Mouse (Mus musculus): ENCODE data around the gene Arhgdig. TPM values are rescaled to one million over a fixed set of nuclear protein-coding genes. Genes with fewer than 3 reads are reported as not detected.
"Not testable (repeated sequence)": the region's sequence is repeated elsewhere in the genome, so short reads cannot be mapped to it uniquely, and the experiment has no call there.

The Arhgdig gene
- polyA plus RNA-seq, 1 experiment from 2014 or later = 6.3 TPM

DNA sequence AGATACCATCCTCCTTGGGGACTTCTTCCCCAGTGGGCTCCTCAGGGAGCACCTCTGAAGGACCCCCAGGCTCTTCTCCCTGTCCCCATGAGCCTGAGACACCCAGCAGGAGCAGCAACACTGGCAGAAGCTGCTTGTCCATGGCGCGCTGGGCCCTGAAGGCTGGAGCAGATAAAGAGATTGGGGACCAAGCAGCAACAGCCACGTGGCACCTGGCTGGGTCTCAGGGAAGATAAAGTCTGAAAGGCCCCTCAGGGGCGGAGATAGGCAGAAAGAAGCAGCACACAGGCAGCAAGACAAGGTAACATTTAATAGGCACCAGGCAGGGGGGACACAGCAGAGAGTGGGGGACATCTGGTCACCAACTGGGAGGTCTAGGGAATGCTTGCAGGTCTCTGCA lies 8.7 kb downstream of the Arhgdig start, which contains the start of gene Pdia2:
Gene Pdia2 (minus strand): TSS at position 196 of the 400 bp plus-strand sequence.
- Histone ChIP-seq H3K9ac (ENCODE audit: low read depth, low read length) (no peak within 1 kb of the TSS), H3K4me1 (ENCODE audit: control insufficient read depth, insufficient read depth, low read length) (peaks cover 8% of the 10 kb centered on the region), H3K9me3 (ENCODE audit: control insufficient read depth, low read length) (no peaks in the 10 kb centered on the region), H3K36me3 (ENCODE audit: control insufficient read depth, insufficient read depth, low read length) (peaks cover 31% of the 10 kb centered on the region), H3K4me2 (replicated peaks; ENCODE audit: low read depth, low read length) (no peak within 1 kb of the TSS), H3K27ac (ENCODE audit: low read depth, low read length) (no peak within 1 kb of the TSS), H3K27me3 (ENCODE audit: control insufficient read depth, insufficient read depth, low read length) (peaks cover 38% of the 10 kb centered on the region), H3K4me3 (ENCODE audit: low read length) (no peak within 1 kb of the TSS)
- ATAC-seq (ENCODE audit: low FRiP score, low TSS enrichment) = no peak
- WGBS = 80% methylated on average over 4 of the region's 4 CpGs

GRCm38 (mm10) chr17:26192481-26193190 lies 14.9 kb downstream of the Arhgdig start:
- Histone ChIP-seq H3K4me2 (replicated peaks; ENCODE audit: low read depth, low read length) (no peak overlapping the region), H3K27ac (ENCODE audit: low read depth, low read length) (no peak overlapping the region), H3K9ac (ENCODE audit: low read depth, low read length) (no peak overlapping the region), H3K4me1 (ENCODE audit: control insufficient read depth, insufficient read depth, low read length) (no peaks in the 10 kb centered on the region), H3K9me3 (ENCODE audit: control insufficient read depth, low read length) (no peaks in the 10 kb centered on the region), H3K36me3 (ENCODE audit: control insufficient read depth, insufficient read depth, low read length) (peaks cover 89% of the 10 kb centered on the region), H3K27me3 (ENCODE audit: control insufficient read depth, insufficient read depth, low read length) (no peaks in the 10 kb centered on the region), H3K4me3 (ENCODE audit: low read length) (no peak overlapping the region)
- ATAC-seq (ENCODE audit: low FRiP score, low TSS enrichment) = no peak
- 95% methylated on average over 15 of the region's 15 CpGs for WGBS

GRCm38 (mm10) chr17:26191486-26191885 lies 16.1 kb downstream of the Arhgdig start:
- ATAC-seq (ENCODE audit: low FRiP score, low TSS enrichment); H3K4me2 ChIP-seq (replicated peaks; ENCODE audit: low read depth, low read length); H3K4me3 ChIP-seq (ENCODE audit: low read length); H3K27me3 ChIP-seq (ENCODE audit: control insufficient read depth, insufficient read depth, low read length); H3K9me3 ChIP-seq (ENCODE audit: control insufficient read depth, low read length); H3K4me1 ChIP-seq (ENCODE audit: control insufficient read depth, insufficient read depth, low read length); H3K27ac ChIP-seq (ENCODE audit: low read depth, low read length); H3K9ac ChIP-seq (ENCODE audit: low read depth, low read length): not testable (repeated sequence)
- peaks cover 91% of the 10 kb centered on the region for H3K36me3 ChIP-seq (ENCODE audit: control insufficient read depth, insufficient read depth, low read length)
- 92% methylated on average over 7 of the region's 7 CpGs for WGBS

DNA sequence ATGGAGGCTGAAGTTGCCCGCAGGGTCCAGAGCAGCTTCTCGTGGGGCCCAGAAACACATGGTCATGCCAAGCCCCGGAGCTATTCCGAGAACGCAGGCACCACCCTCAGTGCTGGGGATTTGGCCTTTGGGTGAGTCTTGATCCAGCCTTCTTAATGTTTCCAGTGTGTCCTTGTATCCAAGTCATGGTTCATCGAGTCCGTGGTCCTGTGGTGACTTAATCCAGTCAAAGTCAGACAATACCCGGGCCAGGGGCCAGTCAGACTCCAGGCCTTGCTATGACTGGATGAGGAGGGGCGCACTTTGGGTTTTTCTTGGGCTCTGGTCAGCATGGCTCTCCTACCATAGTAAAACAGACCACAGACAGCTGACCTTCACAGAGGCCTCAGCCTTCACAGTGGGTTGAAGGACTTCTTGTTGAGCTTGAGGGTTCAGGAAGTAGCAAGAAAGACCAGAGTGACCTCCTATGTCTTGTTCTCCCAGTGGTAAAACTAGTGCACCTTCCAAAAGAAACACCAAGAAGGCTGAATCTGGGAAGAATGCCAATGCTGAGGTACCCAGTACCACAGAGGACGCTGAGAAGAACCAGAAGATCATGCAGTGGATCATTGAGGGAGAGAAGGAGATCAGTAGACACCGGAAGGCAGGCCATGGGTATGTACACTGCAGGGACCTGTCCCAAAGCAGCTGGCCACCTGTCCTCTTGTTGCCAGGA lies 19.3 kb downstream of the Arhgdig start:
- peaks cover 92% of the 10 kb centered on the region for H3K36me3 ChIP-seq (ENCODE audit: control insufficient read depth, insufficient read depth, low read length)
- H3K27ac ChIP-seq (ENCODE audit: low read depth, low read length) = no peak overlapping the region
- H3K4me1 ChIP-seq (ENCODE audit: control insufficient read depth, insufficient read depth, low read length) = no peaks in the 10 kb centered on the region
- H3K9me3 ChIP-seq (ENCODE audit: control insufficient read depth, low read length) = no peaks in the 10 kb centered on the region
- H3K4me2 ChIP-seq (replicated peaks; ENCODE audit: low read depth, low read length) = no peak overlapping the region
- no peak overlapping the region for H3K4me3 ChIP-seq (ENCODE audit: low read length)
- 97% methylated on average over 11 of the region's 11 CpGs for WGBS
- ATAC-seq (ENCODE audit: low FRiP score, low TSS enrichment) = no peak
- H3K27me3 ChIP-seq (ENCODE audit: control insufficient read depth, insufficient read depth, low read length) = no peaks in the 10 kb centered on the region
- H3K9ac ChIP-seq (ENCODE audit: low read depth, low read length) = no peak overlapping the region

GRCm38 (mm10) chr17:26187592-26187991 lies 20.0 kb downstream of the Arhgdig start:
- Histone ChIP-seq H3K9me3 (ENCODE audit: control insufficient read depth, low read length) (no peaks in the 10 kb centered on the region), H3K4me3 (ENCODE audit: low read length) (no peak overlapping the region), H3K27me3 (ENCODE audit: control insufficient read depth, insufficient read depth, low read length) (no peaks in the 10 kb centered on the region), H3K4me2 (replicated peaks; ENCODE audit: low read depth, low read length) (no peak overlapping the region), H3K9ac (ENCODE audit: low read depth, low read length) (no peak overlapping the region), H3K27ac (ENCODE audit: low read depth, low read length) (no peak overlapping the region), H3K4me1 (ENCODE audit: control insufficient read depth, insufficient read depth, low read length) (no peaks in the 10 kb centered on the region), H3K36me3 (ENCODE audit: control insufficient read depth, insufficient read depth, low read length) (peaks cover 91% of the 10 kb centered on the region)
- no peak for ATAC-seq (ENCODE audit: low FRiP score, low TSS enrichment)
- 95% methylated on average over 5 of the region's 5 CpGs for WGBS

- no peak for ATAC-seq (ENCODE audit: low FRiP score, low TSS enrichment)
- H3K27ac ChIP-seq (ENCODE audit: low read depth, low read length) = no peak overlapping the region
- WGBS = 93% methylated on average over 3 of the region's 3 CpGs
- H3K4me2 ChIP-seq (replicated peaks; ENCODE audit: low read depth, low read length) = no peak overlapping the region
- H3K4me1 ChIP-seq (ENCODE audit: control insufficient read depth, insufficient read depth, low read length) = no peaks in the 10 kb centered on the region
- no peaks in the 10 kb centered on the region for H3K27me3 ChIP-seq (ENCODE audit: control insufficient read depth, insufficient read depth, low read length)
- H3K36me3 ChIP-seq (ENCODE audit: control insufficient read depth, insufficient read depth, low read length) = peaks cover 40% of the 10 kb centered on the region
- H3K4me3 ChIP-seq (ENCODE audit: low read length) = no peak overlapping the region
- H3K9ac ChIP-seq (ENCODE audit: low read depth, low read length) = no peak overlapping the region
- H3K9me3 ChIP-seq (ENCODE audit: control insufficient read depth, low read length) = no peaks in the 10 kb centered on the region
These were observed 26.4 kb downstream of the Arhgdig start for GRCm38 (mm10) chr17:26181179-26181578.

DNA sequence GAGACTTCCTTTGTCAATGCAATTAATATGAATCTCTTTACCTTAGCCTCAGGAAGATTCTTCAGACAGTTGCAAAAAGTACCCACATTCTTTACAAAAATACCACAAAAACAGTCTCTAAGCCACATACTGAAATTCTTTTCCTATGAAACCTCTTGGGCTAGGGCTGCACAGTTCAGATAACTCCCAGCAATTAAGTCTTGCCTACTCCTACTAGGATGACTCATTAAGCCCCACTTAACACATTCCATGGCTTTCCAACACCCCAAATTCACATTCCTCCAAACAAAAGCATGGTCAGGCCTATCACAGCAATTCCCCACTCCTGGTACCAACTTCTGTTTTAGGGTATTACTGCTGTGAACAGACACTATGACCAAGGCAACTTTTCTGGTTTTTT lies 29.0 kb downstream of the Arhgdig start:
- Histone ChIP-seq H3K27me3 (ENCODE audit: control insufficient read depth, insufficient read depth, low read length) (no peaks in the 10 kb centered on the region), H3K4me3 (ENCODE audit: low read length) (no peak overlapping the region), H3K9ac (ENCODE audit: low read depth, low read length) (no peak overlapping the region), H3K4me2 (replicated peaks; ENCODE audit: low read depth, low read length) (no peak overlapping the region), H3K36me3 (ENCODE audit: control insufficient read depth, insufficient read depth, low read length) (peaks cover 33% of the 10 kb centered on the region), H3K27ac (ENCODE audit: low read depth, low read length) (no peak overlapping the region), H3K9me3 (ENCODE audit: control insufficient read depth, low read length) (no peaks in the 10 kb centered on the region), H3K4me1 (ENCODE audit: control insufficient read depth, insufficient read depth, low read length) (no peaks in the 10 kb centered on the region)
- no peak for ATAC-seq (ENCODE audit: low FRiP score, low TSS enrichment)

GRCm38 (mm10) chr17:26175248-26175647 lies 32.3 kb downstream of the Arhgdig start:
- H3K27me3 ChIP-seq (ENCODE audit: control insufficient read depth, insufficient read depth, low read length); H3K9ac ChIP-seq (ENCODE audit: low read depth, low read length); ATAC-seq (ENCODE audit: low FRiP score, low TSS enrichment); H3K27ac ChIP-seq (ENCODE audit: low read depth, low read length); H3K4me2 ChIP-seq (replicated peaks; ENCODE audit: low read depth, low read length); H3K4me3 ChIP-seq (ENCODE audit: low read length); H3K9me3 ChIP-seq (ENCODE audit: control insufficient read depth, low read length); H3K4me1 ChIP-seq (ENCODE audit: control insufficient read depth, insufficient read depth, low read length): not testable (repeated sequence)
- H3K36me3 ChIP-seq (ENCODE audit: control insufficient read depth, insufficient read depth, low read length) = peaks cover 23% of the 10 kb centered on the region; the same call in 1 of the 2 replicates
- WGBS = 84% methylated on average over 2 of the region's 2 CpGs

DNA sequence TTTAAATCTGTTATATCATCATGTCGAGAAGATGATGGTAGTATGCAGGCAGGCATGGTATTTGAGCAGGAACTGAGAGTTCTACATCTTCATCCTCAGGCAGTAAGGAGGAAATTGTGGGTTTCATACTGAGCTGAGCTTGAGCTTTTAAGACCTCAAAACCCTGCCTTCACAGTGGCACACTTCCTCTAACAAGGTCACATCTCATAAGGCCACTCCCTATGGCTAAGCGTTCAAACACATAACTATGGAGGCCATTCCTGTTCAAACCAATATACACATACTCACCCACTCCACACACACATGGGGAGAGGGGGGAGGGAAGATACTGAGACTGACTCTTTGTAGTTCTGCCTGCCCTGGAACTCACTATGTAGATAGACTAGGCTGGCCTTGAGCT lies 39.5 kb downstream of the Arhgdig start:
- H3K4me2 ChIP-seq (replicated peaks; ENCODE audit: low read depth, low read length) = no peak overlapping the region
- no peaks in the 10 kb centered on the region for H3K4me1 ChIP-seq (ENCODE audit: control insufficient read depth, insufficient read depth, low read length)
- H3K27ac ChIP-seq (ENCODE audit: low read depth, low read length) = no peak overlapping the region
- ATAC-seq (ENCODE audit: low FRiP score, low TSS enrichment) = no peak
- H3K36me3 ChIP-seq (ENCODE audit: control insufficient read depth, insufficient read depth, low read length) = peaks cover 4% of the 10 kb centered on the region; the same call in 1 of the 2 replicates
- H3K27me3 ChIP-seq (ENCODE audit: control insufficient read depth, insufficient read depth, low read length) = no peaks in the 10 kb centered on the region
- no peaks in the 10 kb centered on the region for H3K9me3 ChIP-seq (ENCODE audit: control insufficient read depth, low read length)
- WGBS = 89% methylated on average over 2 of the region's 2 CpGs
- H3K9ac ChIP-seq (ENCODE audit: low read depth, low read length) = no peak overlapping the region
- H3K4me3 ChIP-seq (ENCODE audit: low read length) = no peak overlapping the region

All from kidney, embryonic 14.5 days (tissue).